Mouse (Mus musculus): Measurements from ENCODE around the gene Faap24.

The Faap24 gene

GRCm38 (mm10) chr7:35365161-35365910 lies 31.3 kb downstream of the Faap24 start:
- no peak for DNase-seq (ENCODE audit: low read depth)

DNA sequence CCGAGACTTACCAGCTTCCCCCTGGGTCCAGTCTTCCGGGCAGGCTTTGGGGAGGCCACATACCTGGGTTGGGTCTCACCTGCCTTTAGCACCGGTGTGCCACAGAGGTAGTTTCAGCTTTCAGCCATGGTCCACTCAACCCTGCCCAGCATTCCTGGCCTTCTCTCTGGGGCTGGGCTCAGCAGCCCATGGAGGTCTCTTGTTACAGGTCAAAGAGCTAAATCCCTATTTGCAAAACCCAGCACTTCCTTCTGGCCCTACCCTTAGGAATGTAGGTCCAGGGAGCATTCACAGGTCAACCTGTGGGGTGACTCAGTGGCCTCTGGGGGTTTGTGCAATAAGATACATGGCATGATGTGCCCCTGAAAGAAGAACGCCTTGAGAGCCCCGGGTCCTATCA lies 33.8 kb downstream of the Faap24 start:
- DNase-seq (ENCODE audit: low read depth) = peak; percentile 20

DNA sequence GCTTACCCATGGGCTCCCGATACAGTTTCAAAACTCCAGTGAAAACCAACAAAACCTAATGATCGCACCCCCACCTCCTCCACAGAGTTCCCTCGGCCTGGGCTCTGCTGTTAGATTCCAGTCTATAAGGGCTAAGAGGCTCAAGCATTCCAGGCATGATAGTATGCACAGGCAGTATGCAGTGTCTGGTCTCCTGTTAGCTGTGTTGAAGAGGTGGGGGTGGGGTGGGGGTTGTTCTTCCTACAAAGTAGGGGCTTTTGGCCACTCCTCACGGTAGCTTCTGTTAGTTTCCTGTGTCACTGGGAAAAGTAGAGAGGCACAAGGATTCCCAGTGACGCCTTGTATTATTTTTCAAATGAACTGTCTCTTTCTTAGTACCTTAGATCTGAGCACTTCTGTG lies 34.4 kb downstream of the Faap24 start:
- no peak for DNase-seq (ENCODE audit: low read depth)

GRCm38 (mm10) chr7:35357621-35358020 lies 39.0 kb downstream of the Faap24 start:
- no peak for DNase-seq (ENCODE audit: low read depth)

GRCm38 (mm10) chr7:35355303-35355872 lies 41.2 kb downstream of the Faap24 start:
- no peak for DNase-seq (ENCODE audit: low read depth)

DNA sequence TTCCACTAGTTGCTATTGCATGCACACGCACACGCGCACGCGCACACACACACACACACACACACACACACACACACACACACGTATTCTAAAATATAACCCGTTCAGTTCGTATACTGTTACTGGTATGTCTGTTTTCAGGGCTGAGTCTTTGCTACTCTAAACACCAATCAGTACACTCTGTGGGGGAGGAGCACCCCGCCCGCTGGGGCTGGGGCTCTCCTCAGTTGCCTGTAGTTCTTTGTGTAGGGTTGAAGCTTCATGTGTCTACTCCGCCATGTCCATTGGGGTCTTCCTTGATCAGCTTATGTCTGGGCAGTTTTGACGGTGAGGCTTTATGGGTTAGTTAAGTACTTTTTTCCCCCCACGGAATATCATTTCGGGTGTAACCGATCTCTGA lies 43.3 kb downstream of the Faap24 start:
- no peak for DNase-seq (ENCODE audit: low read depth)

DNA sequence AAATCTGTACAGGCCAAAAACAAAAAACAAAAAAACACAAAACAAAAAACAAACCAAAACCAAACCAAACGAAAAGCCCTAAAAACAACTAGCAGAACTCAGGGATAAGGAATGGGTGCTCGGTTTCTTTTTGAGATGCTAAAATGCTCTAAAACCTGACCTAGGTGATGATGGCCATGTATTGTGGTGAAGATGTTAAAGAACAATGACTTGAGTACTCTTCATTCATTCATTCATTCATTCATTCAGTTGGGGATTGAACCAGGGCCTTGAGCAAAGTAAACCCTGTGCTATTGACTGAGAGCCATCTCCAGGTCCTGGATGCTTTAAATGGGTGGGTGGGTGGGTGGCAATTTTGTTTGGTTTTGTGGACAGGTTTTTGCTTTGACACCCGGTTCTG lies 45.5 kb downstream of the Faap24 start:
- no peak for DNase-seq (ENCODE audit: low read depth)

GRCm38 (mm10) chr7:35349886-35350684 lies 46.6 kb downstream of the Faap24 start:
- no peak for DNase-seq (ENCODE audit: low read depth)

DNA sequence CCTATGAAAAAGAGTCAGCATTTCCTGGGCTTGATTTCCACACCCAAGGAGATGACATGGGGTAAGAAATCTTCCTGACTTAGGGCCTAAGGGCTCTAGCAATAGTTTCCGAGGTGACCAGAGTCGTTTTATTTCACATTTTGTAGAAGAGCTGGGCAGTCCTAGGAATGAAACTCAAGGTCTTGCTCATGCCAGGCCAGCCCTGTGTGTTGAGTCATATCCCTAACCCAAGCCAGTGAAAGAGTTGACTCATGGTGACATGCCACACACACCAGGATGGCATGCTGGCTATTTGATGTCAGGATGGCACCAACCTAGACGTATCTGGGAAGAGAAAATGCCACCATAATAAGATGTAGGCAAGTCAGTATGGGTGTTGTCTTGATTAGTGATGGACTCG lies 47.6 kb downstream of the Faap24 start:
- DNase-seq (ENCODE audit: low read depth) = no peak

- DNase-seq (ENCODE audit: low read depth) = no peak
These were observed 48.5 kb downstream of the Faap24 start for GRCm38 (mm10) chr7:35347918-35348700.

GRCm38 (mm10) chr7:35344785-35345330 lies 51.8 kb downstream of the Faap24 start:
- DNase-seq (ENCODE audit: low read depth) = no peak

DNA sequence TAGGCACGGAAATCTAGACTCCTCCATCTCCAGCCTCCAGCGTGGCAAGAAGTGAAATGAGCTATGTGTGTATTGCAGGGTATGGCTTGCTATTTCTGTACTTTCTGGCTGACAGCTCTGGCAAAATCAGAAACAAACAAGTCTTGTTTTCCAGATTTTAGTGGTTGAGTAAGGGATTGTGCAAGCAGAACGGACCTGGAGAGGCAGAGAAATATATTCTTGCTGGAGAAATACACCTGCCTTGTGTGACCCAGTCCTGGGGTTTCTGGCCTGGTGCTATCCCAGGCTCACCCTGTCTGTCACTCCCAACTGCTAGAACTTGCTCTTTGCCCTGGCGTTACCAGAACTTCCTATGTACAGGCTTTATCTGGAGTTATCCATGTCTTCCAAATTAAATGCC lies 54.1 kb downstream of the Faap24 start:
- no peak for DNase-seq (ENCODE audit: low read depth)
